Mouse (Mus musculus): ENCODE data around the gene Olfr64. TPM values are rescaled to one million over a fixed set of nuclear protein-coding genes. Genes with fewer than 3 reads are reported as not detected.

Olfr64 gene
- total and polyA plus RNA-seq, 3 experiments: not detected

DNA sequence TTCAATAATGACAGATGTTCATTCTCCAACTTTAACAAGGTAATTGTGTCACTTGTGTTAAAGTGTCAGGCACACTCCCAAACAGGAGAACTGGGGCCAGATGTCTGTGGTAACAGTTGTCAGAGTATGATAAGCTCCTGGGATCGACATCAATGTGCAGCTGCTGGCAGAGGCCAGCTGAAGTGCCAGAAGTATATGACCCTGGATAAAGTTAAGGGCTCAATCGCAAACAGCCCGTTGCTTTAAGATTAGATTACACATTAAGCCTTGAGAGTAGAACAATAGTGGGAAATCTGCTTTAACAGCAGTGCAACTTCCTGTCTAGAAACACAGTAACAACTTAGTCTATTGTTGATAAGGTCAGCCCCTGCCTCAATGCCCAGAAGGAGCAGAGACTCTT lies 15.8 kb upstream of the Olfr64 start:
- H3K27ac ChIP-seq (ENCODE audit: control insufficient read depth, low read depth, low read length): peak overlapping the region; percentile 15; the same call in 1 of the 2 replicates
- no peaks in the 10 kb centered on the region for H3K79me2 ChIP-seq (ENCODE audit: control insufficient read depth, insufficient read depth, low read length, poor library complexity)
- peak; percentile 100 for TF ChIP-seq TCF12 (IDR thresholded peaks at IDR 0.05; ENCODE audit: low read depth, low read length)
- TF ChIP-seq POLR2A (IDR thresholded peaks at IDR 0.05; ENCODE audit: control insufficient read depth in 1 of 2, insufficient read depth in 1 of 2, low read depth in 1 of 2, low read length in 2 of 2, poor library complexity in 1 of 2): no peak
- no peak for TF ChIP-seq USF1 (IDR thresholded peaks at IDR 0.05; ENCODE audit: low read depth, low read length)
- peak; percentile 88 for TF ChIP-seq RCOR1 (IDR thresholded peaks at IDR 0.05; ENCODE audit: low read depth, low read length)
- TF ChIP-seq MAFK (IDR thresholded peaks at IDR 0.05; ENCODE audit: borderline replicate concordance, low read depth, low read length): peak; percentile 10; the same call in 1 of the 2 replicates
- peak; percentile 96 for TF ChIP-seq TAL1 (IDR thresholded peaks at IDR 0.05; ENCODE audit: low read length)
- TF ChIP-seq UBTF (IDR thresholded peaks at IDR 0.05; ENCODE audit: borderline replicate concordance, insufficient read depth, low read depth, low read length): no peak
- TF ChIP-seq TBP (IDR thresholded peaks at IDR 0.05; ENCODE audit: low read depth, low read length): no peak
- TF ChIP-seq EP300 (IDR thresholded peaks at IDR 0.05; ENCODE audit: low read depth in 1 of 2, low read length in 2 of 2): peak; percentile 90 to 98
- TF ChIP-seq MYC (IDR thresholded peaks at IDR 0.05; ENCODE audit: low read depth, low read length): no peak
- TF ChIP-seq ETS1 (IDR thresholded peaks at IDR 0.05; ENCODE audit: low read depth, low read length): peak; percentile 99
- TF ChIP-seq BHLHE40 (IDR thresholded peaks at IDR 0.05; ENCODE audit: borderline replicate concordance, low read depth, low read length): peak; percentile 7; the same call in 1 of the 2 replicates
- no peak for TF ChIP-seq E2F4 (IDR thresholded peaks at IDR 0.05; ENCODE audit: borderline replicate concordance, low read depth, low read length)
- TF ChIP-seq GATA1 (IDR thresholded peaks at IDR 0.05; ENCODE audit: low read depth, low read length): peak; percentile 98
- no peak for TF ChIP-seq NELFE (IDR thresholded peaks at IDR 0.05; ENCODE audit: low read depth, low read length)
- peak; percentile 74; the same call in 1 of the 2 replicates for TF ChIP-seq MYB (IDR thresholded peaks at IDR 0.05; ENCODE audit: low read depth, low read length)
- TF ChIP-seq ELF1 (IDR thresholded peaks at IDR 0.05; ENCODE audit: low read depth, low read length): 0 out of 2 replicates have a peak, but pooled peaks have one; percentile 10
- TF ChIP-seq SIN3A (IDR thresholded peaks at IDR 0.05; ENCODE audit: low read length): peak; percentile 67; the same call in 1 of the 2 replicates
- H3K4me1 ChIP-seq (ENCODE audit: control insufficient read depth in 1 of 2, insufficient read depth in 2 of 2, low read length in 2 of 2): peaks cover 3 to 13% of the 10 kb centered on the region in 2 experiments
- peaks cover 0 to 24% of the 10 kb centered on the region in 2 experiments; a peak in 2 of 4 replicates for H3K36me3 ChIP-seq (ENCODE audit: control insufficient read depth in 1 of 2, insufficient read depth in 2 of 2, low read length in 2 of 2)
- H3K27me3 ChIP-seq (ENCODE audit: control insufficient read depth in 1 of 2, insufficient read depth in 2 of 2, low read length in 2 of 2): no peaks in the 10 kb centered on the region; a peak in 1 of 4 replicates
- no peak overlapping the region for H3K4me3 ChIP-seq (ENCODE audit: control insufficient read depth in 1 of 2, insufficient read depth in 1 of 2, low read depth in 2 of 2, low read length in 2 of 2)
- no peak overlapping the region for H3K9ac ChIP-seq (ENCODE audit: control insufficient read depth, low read depth, low read length, poor library complexity, severe bottlenecking)
- DNase-seq (ENCODE audit: low read depth, low spot score): peak; percentile 85
- H3K9me3 ChIP-seq (replicated peaks; ENCODE audit: insufficient read depth, low read length): no peaks in the 10 kb centered on the region

DNA sequence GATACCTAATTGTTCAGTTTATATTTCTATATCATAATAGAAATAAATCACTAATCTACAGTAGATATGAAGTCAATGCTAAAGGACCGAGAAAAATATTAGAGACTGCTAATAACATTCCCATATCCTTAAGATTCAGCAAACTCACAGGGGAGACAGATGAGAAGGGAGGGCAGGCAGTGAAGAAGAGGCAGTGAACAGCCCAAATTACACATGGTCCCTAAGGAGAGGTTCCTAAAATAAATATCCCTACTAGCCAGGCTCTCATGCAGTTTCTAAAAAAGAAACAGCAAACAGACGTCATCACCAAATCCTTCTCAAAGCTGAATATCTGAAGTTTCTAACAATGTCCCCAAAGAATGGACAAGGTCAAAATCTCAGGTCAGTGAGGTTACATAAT lies 8.9 kb upstream of the Olfr64 start, which contains the start of gene Olfr65:
Gene Olfr65 (plus strand): TSS at position 301 of the 400 bp plus-strand sequence.
- Histone ChIP-seq H3K4me1 (ENCODE audit: control insufficient read depth in 1 of 2, insufficient read depth in 2 of 2, low read length in 2 of 2) (no peaks in the 10 kb centered on the region), H3K27me3 (ENCODE audit: control insufficient read depth in 1 of 2, insufficient read depth in 2 of 2, low read length in 2 of 2) (peaks cover 0 to 1% of the 10 kb centered on the region in 2 experiments; a peak in 2 of 4 replicates), H3K9ac (ENCODE audit: control insufficient read depth, low read depth, low read length, poor library complexity, severe bottlenecking) (no peak within 1 kb of the TSS), H3K9me3 (replicated peaks; ENCODE audit: insufficient read depth, low read length) (no peaks in the 10 kb centered on the region), H3K4me3 (ENCODE audit: control insufficient read depth in 1 of 2, insufficient read depth in 1 of 2, low read depth in 2 of 2, low read length in 2 of 2) (no peak within 1 kb of the TSS), H3K36me3 (ENCODE audit: control insufficient read depth in 1 of 2, insufficient read depth in 2 of 2, low read length in 2 of 2) (peaks cover 0 to 3% of the 10 kb centered on the region in 2 experiments; a peak in 1 of 4 replicates), H3K79me2 (ENCODE audit: control insufficient read depth, insufficient read depth, low read length, poor library complexity) (no peaks in the 10 kb centered on the region), H3K27ac (ENCODE audit: control insufficient read depth, low read depth, low read length) (no peak within 1 kb of the TSS)
- no peak for TF ChIP-seq JUND (IDR thresholded peaks at IDR 0.05; ENCODE audit: low read depth, low read length)
- no peak for DNase-seq (ENCODE audit: low read depth, low spot score)
